In genomic region chr13:103067581-103068166, GRCm38 (mm10) we compare ENCODE assay signal across 15 mouse cellular contexts.
DNase-seq lines count a peak whose midpoint lies in the region; ATAC-seq and TF ChIP-seq lines count a peak whose summit lies in the region.
"Had no signal": no experiment of that assay in that cellular context is flagged by ENCODE, and none has a peak within 500 bp of the region (broad histone marks: within the 10 kb centered on the region; RNA-seq: fewer than 3 reads in every experiment).

No protein-coding gene starts in this region.

- DNase-seq in frontal cortex, postnatal 36 days (ENCODE audit: low spot score in 2 of 2) = peak; percentile 26 to 35
- DNase-seq in frontal cortex, postnatal 25 days (ENCODE audit: low spot score in 2 of 2) = no peak
- peak; percentile 32 for DNase-seq in lung, postnatal 0 days (ENCODE audit: low spot score)
- no peak for DNase-seq in lung, postnatal 10 days
- no peak for DNase-seq in heart, embryonic 10.5 days (ENCODE audit: low spot score)
- DNase-seq in right cerebral cortex, postnatal 10 days (ENCODE audit: low spot score in 2 of 2) = peak; percentile 35 to 52
- no peak for DNase-seq in layer of hippocampus, postnatal 25 days (ENCODE audit: extremely low spot score in 1 of 2, low spot score in 1 of 2)
- no peak for DNase-seq in gastrocnemius, postnatal 10 days
- DNase-seq: cerebellum, adult 11-12 months; kidney, adult 8-10 months; layer of hippocampus, postnatal 36 days; lung, postnatal 36 days had no signal

- no peaks in the 10 kb centered on the region for H3K27me3 ChIP-seq in lung, postnatal 0 days (replicated peaks; ENCODE audit: insufficient read depth, low read length)
- no peaks in the 10 kb centered on the region for H3K27me3 ChIP-seq in heart, embryonic 10.5 days (ENCODE audit: insufficient read depth, poor library complexity, severe bottlenecking)
- H3K27me3 ChIP-seq: embryonic facial prominence, embryonic 15.5 days had no signal

- WGBS in lung, postnatal 0 days = 39% methylated on average over 7 of the region's 7 CpGs
- 45% methylated on average over 7 of the region's 7 CpGs for WGBS in heart, embryonic 10.5 days

- no peak overlapping the region for H3K9ac ChIP-seq in lung, postnatal 0 days (replicated peaks; ENCODE audit: low read depth)
- H3K9ac ChIP-seq: embryonic facial prominence, embryonic 15.5 days had no signal

- TF ChIP-seq CTCF in lung, postnatal 0 days (IDR thresholded peaks at IDR 0.05) = no peak

- ATAC-seq in lung, postnatal 0 days = no peak
- ATAC-seq: hindbrain, embryonic 16.5 days had no signal

- no peak overlapping the region for H3K27ac ChIP-seq in lung, postnatal 0 days (ENCODE audit: low read length)
- peak overlapping the region; percentile 52; the same call in 1 of the 2 replicates for H3K27ac ChIP-seq in heart, embryonic 10.5 days
- H3K27ac ChIP-seq: embryonic facial prominence, embryonic 15.5 days; midbrain, embryonic 10.5 days had no signal

- H3K4me2 ChIP-seq in lung, postnatal 0 days (replicated peaks; ENCODE audit: low read depth, low read length) = no peak overlapping the region
- H3K4me2 ChIP-seq: embryonic facial prominence, embryonic 15.5 days had no signal

- H3K4me3 ChIP-seq in lung, postnatal 0 days (ENCODE audit: low read depth, low read length) = no peak overlapping the region
- no peak overlapping the region for H3K4me3 ChIP-seq in heart, embryonic 10.5 days
- H3K4me3 ChIP-seq: embryonic facial prominence, embryonic 15.5 days; midbrain, embryonic 10.5 days had no signal

- TF ChIP-seq EP300 in lung, postnatal 0 days (IDR thresholded peaks at IDR 0.05) = no peak

- no peaks in the 10 kb centered on the region for H3K9me3 ChIP-seq in lung, postnatal 0 days (ENCODE audit: low read length)
- no peaks in the 10 kb centered on the region for H3K9me3 ChIP-seq in heart, embryonic 10.5 days
- H3K9me3 ChIP-seq: embryonic facial prominence, embryonic 15.5 days; midbrain, embryonic 10.5 days had no signal

- H3K4me1 ChIP-seq in lung, postnatal 0 days (ENCODE audit: insufficient read depth, low read depth, low read length) = no peaks in the 10 kb centered on the region
- peaks cover 19% of the 10 kb centered on the region for H3K4me1 ChIP-seq in heart, embryonic 10.5 days
- H3K4me1 ChIP-seq: embryonic facial prominence, embryonic 15.5 days had no signal

- no peaks in the 10 kb centered on the region for H3K36me3 ChIP-seq in lung, postnatal 0 days (ENCODE audit: insufficient read depth, low read length)
- no peaks in the 10 kb centered on the region for H3K36me3 ChIP-seq in heart, embryonic 10.5 days
- H3K36me3 ChIP-seq: embryonic facial prominence, embryonic 15.5 days; midbrain, embryonic 10.5 days had no signal

Comparison
In these comparisons a context has a peak if more than half of its experiments do, and no peak if none do; other contexts are left out.
1. DNase-seq: peak in frontal cortex, postnatal 36 days (2 of 2), lung, postnatal 0 days (single experiment) and right cerebral cortex, postnatal 10 days (2 of 2); none in frontal cortex, postnatal 25 days (0 of 2), lung, postnatal 10 days (single experiment), heart, embryonic 10.5 days (single experiment), layer of hippocampus, postnatal 25 days (0 of 2) and gastrocnemius, postnatal 10 days (single experiment).